Mouse (Mus musculus): ENCODE measurements around the gene Ugt1a9.
"Not testable (repeated sequence)": the region's sequence is repeated elsewhere in the genome, so short reads cannot be mapped to it uniquely, and the experiment has no call there.

GRCm38 (mm10) chr1:88103019-88103418 lies 32.4 kb downstream of the Ugt1a9 start, which contains the start of gene Ugt1a6b:
- TF ChIP-seq CTCF (IDR thresholded peaks at IDR 0.05; ENCODE audit: low read depth, low read length); GATA1 (IDR thresholded peaks at IDR 0.05; ENCODE audit: borderline replicate concordance, low read length); TAL1 (conservative IDR thresholded peaks at IDR 0.05; ENCODE audit: low read depth, low read length): not testable (repeated sequence)
